In the genomic region with DNA sequence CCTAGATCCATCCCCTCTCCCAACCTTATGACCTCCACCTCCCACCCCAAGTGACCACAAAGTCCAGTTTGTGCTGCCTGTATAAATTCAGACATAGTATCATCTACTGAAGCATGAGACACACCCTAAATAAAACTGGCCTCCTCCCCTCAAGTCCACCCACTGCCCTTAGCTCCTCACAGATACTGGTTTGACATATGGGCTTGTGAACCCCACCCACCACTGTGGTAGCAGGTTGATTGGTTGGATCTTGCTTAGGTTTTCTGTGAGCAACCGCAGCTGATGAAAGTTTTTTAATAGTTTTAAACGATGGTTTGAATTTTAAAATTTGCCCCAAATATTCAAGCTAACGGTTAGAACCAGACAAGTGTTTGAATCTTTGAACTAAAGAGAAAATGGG, we compare ENCODE assay signal across 12 mouse cellular contexts. TPM values are rescaled to one million over a fixed set of nuclear protein-coding genes. Genes with fewer than 3 reads are reported as not detected.
DNase-seq lines count a peak whose midpoint lies in the region; ATAC-seq and TF ChIP-seq lines count a peak whose summit lies in the region.
"Had no signal": no experiment of that assay in that cellular context is flagged by ENCODE, and none has a peak within 500 bp of the region (broad histone marks: within the 10 kb centered on the region; RNA-seq: fewer than 3 reads in every experiment).

No protein-coding gene starts in this region.

- H3K9me3 ChIP-seq in MEL (replicated peaks; ENCODE audit: insufficient read depth, low read length): no peaks in the 10 kb centered on the region
- H3K9me3 ChIP-seq in liver, embryonic 11.5 days (ENCODE audit: control insufficient read depth, low read length): no peaks in the 10 kb centered on the region
- no peaks in the 10 kb centered on the region for H3K9me3 ChIP-seq in forebrain, embryonic 16.5 days (ENCODE audit: control insufficient read depth, low read length)
- H3K9me3 ChIP-seq: heart, embryonic 13.5 days; hindbrain, embryonic 12.5 days; limb, embryonic 12.5 days; midbrain, embryonic 12.5 days had no signal

- H3K79me2 ChIP-seq in heart, adult 2 months (replicated peaks; ENCODE audit: control insufficient read depth, insufficient read depth, low read length): no peaks in the 10 kb centered on the region; the same call in 1 of the 2 replicates
- H3K79me2 ChIP-seq in MEL (ENCODE audit: control insufficient read depth, insufficient read depth, low read length, poor library complexity) (peaks cover 30% of the 10 kb centered on the region), myocyte (ENCODE audit: control insufficient read depth, insufficient read depth) (peaks cover 36% of the 10 kb centered on the region)

- H3K27me3 ChIP-seq in heart, adult 2 months (ENCODE audit: control insufficient read depth, insufficient read depth, low read length): no peaks in the 10 kb centered on the region
- no peaks in the 10 kb centered on the region; a peak in 1 of 4 replicates for H3K27me3 ChIP-seq in MEL (ENCODE audit: control insufficient read depth in 1 of 2, insufficient read depth in 2 of 2, low read length in 2 of 2)
- no peaks in the 10 kb centered on the region for H3K27me3 ChIP-seq in liver, embryonic 11.5 days (replicated peaks; ENCODE audit: control insufficient read depth, insufficient read depth, low read length)
- H3K27me3 ChIP-seq in myocyte (ENCODE audit: control insufficient read depth, insufficient read depth, insufficient read length): no peaks in the 10 kb centered on the region
- no peaks in the 10 kb centered on the region for H3K27me3 ChIP-seq in forebrain, embryonic 16.5 days (replicated peaks; ENCODE audit: control insufficient read depth, insufficient read depth, low read length)
- H3K27me3 ChIP-seq: heart, embryonic 13.5 days; hindbrain, embryonic 12.5 days; limb, embryonic 12.5 days; midbrain, embryonic 12.5 days had no signal

- no peak for TF ChIP-seq RAD21 in MEL (IDR thresholded peaks at IDR 0.05; ENCODE audit: low read depth, low read length)

- H3K4me2 ChIP-seq in liver, embryonic 11.5 days: no peak overlapping the region
- peak overlapping the region; percentile 43 for H3K4me2 ChIP-seq in myocyte (ENCODE audit: low read depth)
- H3K4me2 ChIP-seq in forebrain, embryonic 16.5 days (ENCODE audit: low read length): no peak overlapping the region

- peak; percentile 54 for ATAC-seq in liver, embryonic 11.5 days (replicated peaks; ENCODE audit: low FRiP score)
- no peak for ATAC-seq in forebrain, embryonic 16.5 days

- H3ac ChIP-seq in myocyte (ENCODE audit: control insufficient read depth, insufficient read length): no peak overlapping the region

- DNase-seq in heart, adult 2 months: no peak
- DNase-seq in heart, adult 9 months (ENCODE audit: low spot score in 2 of 2): no peak
- DNase-seq in MEL (ENCODE audit: low read depth, low spot score): peak; percentile 30
- no peak for DNase-seq in liver, embryonic 11.5 days (ENCODE audit: low spot score)
- no peak for DNase-seq in kidney, adult 9 months
- DNase-seq: lung, adult 2 months had no signal

- intact Hi-C loops in heart, adult 2 months (cut with DNase I): loop anchor here (5.0 kb wide), 1 partner anchor 120 kb away; a partner anchor contains a TSS

- peak overlapping the region; percentile 90; the same call in 1 of the 2 replicates for H3K27ac ChIP-seq in heart, adult 2 months
- peak overlapping the region; percentile 22; the same call in 1 of the 2 replicates for H3K27ac ChIP-seq in MEL (ENCODE audit: control insufficient read depth, low read depth, low read length)
- H3K27ac ChIP-seq in liver, embryonic 11.5 days (ENCODE audit: low read depth, low read length): no peak overlapping the region
- no peak overlapping the region for H3K27ac ChIP-seq in forebrain, embryonic 16.5 days (ENCODE audit: low read length)
- H3K27ac ChIP-seq: hindbrain, embryonic 12.5 days; limb, embryonic 12.5 days; midbrain, embryonic 12.5 days had no signal

- peaks cover 2% of the 10 kb centered on the region for H3K4me1 ChIP-seq in heart, adult 2 months (ENCODE audit: control insufficient read depth, insufficient read depth, low read length)
- H3K4me1 ChIP-seq in MEL (ENCODE audit: control insufficient read depth in 1 of 2, insufficient read depth in 2 of 2, low read length in 2 of 2): peaks cover 12 to 17% of the 10 kb centered on the region in 2 experiments
- peaks cover 2% of the 10 kb centered on the region; the same call in 1 of the 2 replicates for H3K4me1 ChIP-seq in liver, embryonic 11.5 days (replicated peaks; ENCODE audit: control insufficient read depth, insufficient read depth, low read length)
- H3K4me1 ChIP-seq in forebrain, embryonic 16.5 days (replicated peaks; ENCODE audit: control insufficient read depth, insufficient read depth, low read length): peaks cover 7% of the 10 kb centered on the region; the same call in 1 of the 2 replicates
- H3K4me1 ChIP-seq: limb, embryonic 12.5 days had no signal

- no peak overlapping the region for H3K4me3 ChIP-seq in heart, adult 2 months
- H3K4me3 ChIP-seq in MEL (ENCODE audit: control insufficient read depth in 1 of 2, insufficient read depth in 1 of 2, low read depth in 2 of 2, low read length in 2 of 2) (no peak overlapping the region), myocyte (no peak overlapping the region)
- H3K4me3 ChIP-seq in liver, embryonic 11.5 days (ENCODE audit: low read depth, low read length): no peak overlapping the region
- no peak overlapping the region for H3K4me3 ChIP-seq in forebrain, embryonic 16.5 days (replicated peaks; ENCODE audit: low read length)

- WGBS in heart, adult 2 months: 89% methylated on average over 3 of the region's 3 CpGs
- 81% methylated on average over 3 of the region's 3 CpGs for WGBS in liver, embryonic 11.5 days
- 92% methylated on average over 3 of the region's 3 CpGs for WGBS in forebrain, embryonic 16.5 days

- TF ChIP-seq CTCF in heart, adult 2 months (IDR thresholded peaks at IDR 0.05): no peak
- no peak for TF ChIP-seq CTCF in MEL (IDR thresholded peaks at IDR 0.05 in 2 of 3, conservative IDR thresholded peaks at IDR 0.05 in 1 of 3; ENCODE audit: control insufficient read depth in 1 of 3, insufficient read depth in 1 of 3, low read depth in 2 of 3, low read length in 3 of 3, poor library complexity in 1 of 3, severe bottlenecking in 1 of 3)

- TF ChIP-seq POLR2A in heart, adult 2 months (IDR thresholded peaks at IDR 0.05; ENCODE audit: insufficient read depth, low read depth, low read length): no peak
- TF ChIP-seq POLR2A in MEL (IDR thresholded peaks at IDR 0.05; ENCODE audit: control insufficient read depth in 1 of 2, insufficient read depth in 1 of 2, low read depth in 1 of 2, low read length in 2 of 2, poor library complexity in 1 of 2) (no peak), myocyte (IDR thresholded peaks at IDR 0.05; ENCODE audit: insufficient read length, low read depth) (no peak)

- TF ChIP-seq EP300 in heart, adult 2 months (IDR thresholded peaks at IDR 0.05; ENCODE audit: insufficient read depth, low read depth, low read length): no peak
- no peak for TF ChIP-seq EP300 in MEL (IDR thresholded peaks at IDR 0.05; ENCODE audit: low read depth in 1 of 2, low read length in 2 of 2)

- no peak overlapping the region for H3K9ac ChIP-seq in heart, adult 2 months (ENCODE audit: low read depth, low read length)
- peak overlapping the region; percentile 12; the same call in 1 of the 2 replicates for H3K9ac ChIP-seq in MEL (ENCODE audit: control insufficient read depth, low read depth, low read length, poor library complexity, severe bottlenecking)
- no peak overlapping the region for H3K9ac ChIP-seq in liver, embryonic 11.5 days (ENCODE audit: low read depth, low read length)
- no peak overlapping the region for H3K9ac ChIP-seq in forebrain, embryonic 16.5 days (replicated peaks; ENCODE audit: low read depth, low read length)
- H3K9ac ChIP-seq: heart, embryonic 13.5 days; hindbrain, embryonic 12.5 days; midbrain, embryonic 12.5 days had no signal

- H3K36me3 ChIP-seq in heart, adult 2 months (ENCODE audit: control insufficient read depth, insufficient read depth, low read length): peaks cover 4% of the 10 kb centered on the region
- H3K36me3 ChIP-seq in MEL (ENCODE audit: control insufficient read depth in 1 of 2, insufficient read depth in 2 of 2, low read length in 2 of 2) (peaks cover 0 to 29% of the 10 kb centered on the region in 2 experiments; a peak in 3 of 4 replicates), myocyte (ENCODE audit: control insufficient read depth, insufficient read depth) (no peaks in the 10 kb centered on the region)
- no peaks in the 10 kb centered on the region for H3K36me3 ChIP-seq in liver, embryonic 11.5 days (ENCODE audit: control insufficient read depth, insufficient read depth, low read length)
- H3K36me3 ChIP-seq in forebrain, embryonic 16.5 days (ENCODE audit: control insufficient read depth, insufficient read depth): no peaks in the 10 kb centered on the region
- H3K36me3 ChIP-seq: heart, embryonic 13.5 days; hindbrain, embryonic 12.5 days; limb, embryonic 12.5 days; midbrain, embryonic 12.5 days had no signal

TF ChIP-seq in MEL, 35 proteins besides CTCF, POLR2A, EP300 and RAD21 (continues in another document):
- no peak for TF ChIP-seq MAX (IDR thresholded peaks at IDR 0.05; ENCODE audit: low read length)
- TF ChIP-seq MAFK (IDR thresholded peaks at IDR 0.05; ENCODE audit: borderline replicate concordance, low read depth, low read length): no peak
- no peak for TF ChIP-seq BHLHE40 (IDR thresholded peaks at IDR 0.05; ENCODE audit: borderline replicate concordance, low read depth, low read length)
- no peak for TF ChIP-seq POLR2AphosphoS2 (IDR thresholded peaks at IDR 0.05; ENCODE audit: low read length)
- TF ChIP-seq ZMIZ1 (IDR thresholded peaks at IDR 0.05; ENCODE audit: low read depth, low read length): no peak

TF ChIP-seq in myocyte, 11 proteins besides CTCF, POLR2A, EP300 and RAD21 (continues in another document):
- no peak for TF ChIP-seq E2F4 (IDR thresholded peaks at IDR 0.05; ENCODE audit: insufficient read depth)
- TF ChIP-seq MYOG (IDR thresholded peaks at IDR 0.05; ENCODE audit: control insufficient read depth in 1 of 3, insufficient read depth in 1 of 3, insufficient read length in 2 of 3, low read depth in 2 of 3): no peak
- no peak for TF ChIP-seq MAX (IDR thresholded peaks at IDR 0.05; ENCODE audit: low read depth)
- no peak for TF ChIP-seq POLR2AphosphoS2 (IDR thresholded peaks at IDR 0.05; ENCODE audit: insufficient read length, low read depth)
- no peak for TF ChIP-seq REST (IDR thresholded peaks at IDR 0.05; ENCODE audit: insufficient read depth, insufficient read length)
- TF ChIP-seq SRF (IDR thresholded peaks at IDR 0.05; ENCODE audit: control insufficient read depth, insufficient read length, low read depth): no peak

RNA-seq across cellular contexts. Expression of a gene that starts 13.7 kb away (rescaled TPM):
- 10 to 100 TPM; 18.7 to 19.9 TPM for total RNA-seq in heart, adult 2 months (2021)
- 6.2 and 12.9 TPM in 2 replicates for polyA plus RNA-seq in heart, adult 2 months (2012; rRNA removed)
- 25.4 and 27.0 TPM in 2 replicates for total RNA-seq in MEL (2012; rRNA removed)
- 10 to 100 TPM; 27.4 to 96.7 TPM for polyA plus RNA-seq in MEL (2012; ENCODE audit: insufficient read depth in 1 of 2, insufficient read length in 2 of 2, low read depth in 1 of 2, low replicate concordance in 2 of 2, missing spikeins in 1 of 2)
- 34.0 and 35.5 TPM in 2 replicates for polyA plus RNA-seq in liver, embryonic 11.5 days (2014; fragmentation: Nextera tagmentation; extraction: Ambion mirVana)
- polyA plus RNA-seq in myocyte (2012; fragmentation: generic; extraction: Trizol): 13.2 TPM
- polyA plus RNA-seq in forebrain, embryonic 16.5 days (2015; fragmentation: Nextera tagmentation; extraction: Ambion mirVana): 30.0 and 33.6 TPM in 2 replicates

Comparison
In these comparisons a context has a peak if more than half of its experiments do, and no peak if none do; other contexts are left out.
1. H3K27ac ChIP-seq: peak in heart, adult 2 months (single experiment) and MEL (single experiment); none in liver, embryonic 11.5 days (single experiment) and forebrain, embryonic 16.5 days (single experiment).